Mouse (Mus musculus) liver, postnatal 0 days (tissue): ENCODE measurements around the gene Gm17026. TPM values are rescaled to one million over a fixed set of nuclear protein-coding genes. Genes with fewer than 3 reads are reported as not detected.
"Not testable (repeated sequence)": the region's sequence is repeated elsewhere in the genome, so short reads cannot be mapped to it uniquely, and the experiment has no call there.

Experiments used
- ATAC-seq: fragments of 200-750 bp; cut with Nextera tagmentation; 2 replicates; pipeline ENCODE4 v1.8.0; 2017; ENCODE audit warnings: mild to moderate bottlenecking, moderate library complexity
- DNase-seq: peaks from one replicate; pipeline ENCODE4 v3.0.0-alpha.2; 2016
- H3K27ac ChIP-seq: fragments of 300-500 bp; sonication (generic); 2 replicates; pipeline ENCODE4 v1.5.1; 2014; ENCODE audit warnings: antibody characterized with exemption, moderate library complexity, mild to moderate bottlenecking, low read depth
- H3K27me3 ChIP-seq: fragments of 300-500 bp; sonication (generic); 2 replicates; pipeline ENCODE4 v1.6.1; 2014; ENCODE audit warnings: low read length, control low read depth, mixed read lengths; ENCODE audit not compliant: insufficient read depth
- H3K36me3 ChIP-seq: fragments of 300-500 bp; sonication (generic); replicated peaks from 2 replicates; pipeline ENCODE4 v1.6.1; 2014; ENCODE audit warnings: mild to moderate bottlenecking, control low read depth, low read length, moderate library complexity, mixed read lengths; ENCODE audit not compliant: insufficient read depth
- H3K4me1 ChIP-seq: fragments of 300-500 bp; sonication (generic); 2 replicates; pipeline ENCODE4 v1.6.1; 2014; ENCODE audit warnings: antibody characterized with exemption, mild to moderate bottlenecking, control low read depth; ENCODE audit not compliant: insufficient read depth
- H3K4me2 ChIP-seq: fragments of 300-500 bp; sonication (generic); 2 replicates; pipeline ENCODE4 v1.6.1; 2014; ENCODE audit warnings: low read depth, mild to moderate bottlenecking, low read length, moderate library complexity, mixed read lengths
- H3K4me3 ChIP-seq: fragments of 300-500 bp; sonication (generic); 2 replicates; pipeline ENCODE4 v1.5.1; 2014; ENCODE audit warnings: low read depth, low read length
- H3K9ac ChIP-seq: fragments of 300-500 bp; sonication (generic); replicated peaks from 2 replicates; pipeline ENCODE4 v1.6.1; 2014; ENCODE audit warnings: mild to moderate bottlenecking, moderate library complexity
- H3K9me3 ChIP-seq: fragments of 300-500 bp; sonication (generic); 2 replicates; pipeline ENCODE4 v1.6.1; 2016; ENCODE audit warnings: mild to moderate bottlenecking, control low read depth, low read length, mixed read lengths
- whole genome bisulfite sequencing: fragments of 180-500 bp; shearing (Covaris S2); extraction: QIAGEN DNeasy Blood & Tissue Kit; methylation state at CpG from one replicate; pipeline ENCODE4 v1.1.7; 2014; ENCODE audit not compliant: insufficient replicate concordance; 5-methylcytosine and 5-hydroxymethylcytosine counted together
- microRNA-seq: library from miRNA; unstranded; fragments of <30 nt; microRNA quantifications from one replicate; pipeline ENCODE4, GENCODE M21; 2016
- polyA plus RNA-seq: library from polyadenylated mRNA; unstranded; fragments of >200 nt; fragmentation: Nextera tagmentation; extraction: Ambion mirVana; gene quantifications from 2 replicates; pipeline ENCODE4 v1.2.1, GENCODE M21; 2015

The Gm17026 gene
- not detected in 2 replicates for polyA plus RNA-seq

DNA sequence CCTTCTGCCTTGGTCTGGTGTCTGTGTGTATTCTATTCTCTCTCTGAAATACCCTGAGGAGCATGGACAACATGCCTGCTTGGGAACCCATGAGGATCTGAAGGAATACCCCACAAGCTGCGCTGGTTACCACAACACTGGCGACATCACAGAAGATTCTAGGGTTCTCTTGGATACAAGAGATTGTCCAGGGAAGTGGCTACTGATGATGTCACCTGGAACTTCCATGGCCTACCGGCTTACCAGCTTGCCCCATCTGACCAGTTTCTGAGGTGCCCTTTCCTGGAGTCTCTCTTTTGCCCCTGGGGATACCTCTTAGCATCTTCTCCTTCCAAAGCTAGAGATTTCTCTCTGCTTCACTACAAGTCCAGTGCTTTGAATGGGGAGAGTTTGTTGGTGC, at the start of gene Gm17026:
TSS of gene Gm17026 (minus strand) at position 101 of the 400 bp plus-strand sequence.
- not testable (repeated sequence) for H3K9ac ChIP-seq, H3K4me1 ChIP-seq, ATAC-seq, H3K4me2 ChIP-seq, DNase-seq, H3K27me3 ChIP-seq, H3K36me3 ChIP-seq, H3K4me3 ChIP-seq, H3K27ac ChIP-seq, H3K9me3 ChIP-seq
- WGBS: no CpG with 5 or more reads among the region's 3 CpGs

DNA sequence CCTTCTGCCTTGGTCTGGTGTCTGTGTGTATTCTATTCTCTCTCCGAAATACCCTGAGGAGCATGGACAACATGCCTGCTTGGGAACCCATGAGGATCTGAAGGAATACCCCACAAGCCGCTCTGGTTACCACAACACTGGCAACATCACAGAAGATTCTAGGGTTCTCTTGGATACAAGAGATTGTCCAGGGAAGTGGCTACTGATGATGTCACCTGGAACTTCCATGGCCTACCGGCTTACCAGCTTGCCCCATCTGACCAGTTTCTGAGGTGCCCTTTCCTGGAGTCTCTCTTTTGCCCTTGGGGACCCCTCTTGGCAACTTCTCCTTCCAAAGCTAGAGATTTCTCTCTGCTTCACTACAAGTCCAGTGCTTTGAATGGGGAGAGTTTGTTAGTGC, 37.4 kb upstream of the Gm17026 start, which contains the start of gene Gm9611:
TSS of gene Gm9611 (minus strand) at position 101 of the 400 bp plus-strand sequence.
- not testable (repeated sequence) for H3K4me2 ChIP-seq, H3K27me3 ChIP-seq, H3K27ac ChIP-seq, H3K36me3 ChIP-seq, H3K9ac ChIP-seq, DNase-seq, H3K4me3 ChIP-seq, ATAC-seq, H3K9me3 ChIP-seq, H3K4me1 ChIP-seq
- no CpG with 5 or more reads among the region's 3 CpGs for WGBS

DNA sequence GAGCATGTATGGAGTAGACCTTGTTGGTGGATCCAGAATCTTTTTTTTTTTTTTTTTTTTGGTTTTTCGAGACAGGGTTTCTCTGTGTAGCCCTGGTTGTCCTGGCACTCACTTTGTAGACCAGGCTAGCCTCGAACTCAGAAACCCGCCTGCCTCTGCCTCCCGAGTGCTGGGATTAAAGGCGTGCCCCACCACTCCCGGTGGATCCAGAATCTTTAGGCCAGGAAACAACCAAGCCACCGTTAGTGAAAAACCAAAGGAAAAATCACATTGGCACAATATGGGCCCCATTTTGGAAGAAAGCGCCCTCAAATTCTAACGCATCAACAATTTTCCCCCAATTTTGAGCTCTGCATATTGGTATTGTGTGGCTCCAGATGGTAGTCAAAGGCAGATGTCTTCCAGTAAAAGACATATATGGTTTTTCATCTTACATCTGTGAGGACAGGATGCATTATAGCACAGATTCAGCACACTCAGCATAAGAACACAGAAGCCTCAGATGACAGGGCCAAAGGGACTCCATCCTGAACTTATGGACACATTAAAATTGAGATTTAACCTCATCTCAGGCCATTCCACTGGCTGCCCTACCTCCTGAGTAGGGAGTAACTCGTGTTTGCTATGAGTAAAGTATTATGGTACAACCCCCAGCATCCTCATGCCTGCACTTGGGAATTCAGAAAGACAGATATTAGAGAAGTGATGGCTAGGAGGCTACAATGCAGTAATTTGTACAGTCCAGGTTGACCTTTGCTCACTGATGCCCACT, 42.9 kb downstream of the Gm17026 start:
- not testable (repeated sequence) for H3K4me1 ChIP-seq, H3K4me3 ChIP-seq, H3K9ac ChIP-seq, H3K9me3 ChIP-seq, H3K4me2 ChIP-seq, ATAC-seq, DNase-seq, H3K36me3 ChIP-seq, H3K27me3 ChIP-seq, H3K27ac ChIP-seq
- WGBS: 67% methylated on average over 8 of the region's 10 CpGs

Small RNA genes lying within 50 kb of the gene (microRNA-seq; reads per million reads assigned to microRNA genes)
- gene Gm25208 (not detected), gene Gm25892 (not detected)

Other genes starting within 250 kb of the Gm17026 start
- gene Gm7951, start 142.7 kb downstream of the Gm17026 start, polyA plus RNA-seq: not detected in 2 replicates
- not detected in 2 replicates for gene Gm17027, start 97.4 kb downstream of the Gm17026 start, polyA plus RNA-seq
- gene Gm3573, start 69.3 kb downstream of the Gm17026 start, polyA plus RNA-seq: not detected in 2 replicates
- not detected in 2 replicates for gene Gm9611, start 37.3 kb upstream of the Gm17026 start, polyA plus RNA-seq
- gene Gm7995, start 50.2 kb upstream of the Gm17026 start, polyA plus RNA-seq: not detected in 2 replicates
- not detected in 2 replicates for gene Gm8005, start 179.6 kb upstream of the Gm17026 start, polyA plus RNA-seq
- not detected in 2 replicates for gene Gm8011, start 203.8 kb upstream of the Gm17026 start, polyA plus RNA-seq
- not detected in 2 replicates for gene Gm8020, start 242.3 kb upstream of the Gm17026 start, polyA plus RNA-seq